Mouse (Mus musculus) heart, embryonic 15.5 days (tissue): Measurements from ENCODE around the gene Ppard. TPM values are rescaled to one million over a fixed set of nuclear protein-coding genes. Genes with fewer than 3 reads are reported as not detected.

Experiments used
- ATAC-seq: fragments of 200-750 bp; cut with Nextera tagmentation; replicated peaks from 2 replicates; pipeline ENCODE4 v1.8.0; 2017; ENCODE audit warnings: low read depth, moderate TSS enrichment; ENCODE audit not compliant: insufficient number of reproducible peaks, insufficient read depth, low FRiP score
- H3K27ac ChIP-seq: fragments of 300-500 bp; sonication (generic); 2 replicates; pipeline ENCODE4 v1.5.1; 2015; ENCODE audit warnings: mild to moderate bottlenecking, inconsistent platforms
- H3K27me3 ChIP-seq: fragments of 300-500 bp; sonication (generic); 2 replicates; pipeline ENCODE4 v1.6.1; 2015; ENCODE audit warnings: inconsistent platforms
- H3K36me3 ChIP-seq: fragments of 300-500 bp; sonication (generic); 2 replicates; pipeline ENCODE4 v1.6.1; 2015; ENCODE audit warnings: mild to moderate bottlenecking, inconsistent platforms
- H3K4me1 ChIP-seq: fragments of 300-500 bp; sonication (generic); replicated peaks from 2 replicates; pipeline ENCODE4 v1.6.1; 2015; ENCODE audit warnings: inconsistent platforms
- H3K4me2 ChIP-seq: fragments of 300-500 bp; sonication (generic); 2 replicates; pipeline ENCODE4 v1.6.1; 2015; ENCODE audit warnings: inconsistent platforms, mild to moderate bottlenecking, moderate library complexity
- H3K4me3 ChIP-seq: fragments of 300-500 bp; sonication (generic); 2 replicates; pipeline ENCODE4 v1.5.1; 2015; ENCODE audit warnings: mild to moderate bottlenecking, inconsistent platforms
- H3K9ac ChIP-seq: fragments of 300-500 bp; sonication (generic); 2 replicates; pipeline ENCODE4 v1.6.1; 2015; ENCODE audit warnings: mild to moderate bottlenecking, inconsistent platforms
- H3K9me3 ChIP-seq: fragments of 300-500 bp; sonication (generic); replicated peaks from 2 replicates; pipeline ENCODE4 v1.6.1; 2016; ENCODE audit warnings: inconsistent platforms
- WGBS: fragments of 180-500 bp; shearing (Covaris S2); methylation state at CpG from one replicate; pipeline ENCODE4 v1.1.7; 2015; ENCODE audit warnings: mixed read lengths; 5-methylcytosine and 5-hydroxymethylcytosine counted together
- polyA plus RNA-seq: library from polyadenylated mRNA; unstranded; fragments of >200 nt; fragmentation: Nextera tagmentation; extraction: Ambion mirVana; gene quantifications from 2 replicates; pipeline ENCODE4 v1.2.1, GENCODE M21; 2015

The Ppard gene
- polyA plus RNA-seq, 1 experiment from 2014 or later = 1.1 TPM

DNA sequence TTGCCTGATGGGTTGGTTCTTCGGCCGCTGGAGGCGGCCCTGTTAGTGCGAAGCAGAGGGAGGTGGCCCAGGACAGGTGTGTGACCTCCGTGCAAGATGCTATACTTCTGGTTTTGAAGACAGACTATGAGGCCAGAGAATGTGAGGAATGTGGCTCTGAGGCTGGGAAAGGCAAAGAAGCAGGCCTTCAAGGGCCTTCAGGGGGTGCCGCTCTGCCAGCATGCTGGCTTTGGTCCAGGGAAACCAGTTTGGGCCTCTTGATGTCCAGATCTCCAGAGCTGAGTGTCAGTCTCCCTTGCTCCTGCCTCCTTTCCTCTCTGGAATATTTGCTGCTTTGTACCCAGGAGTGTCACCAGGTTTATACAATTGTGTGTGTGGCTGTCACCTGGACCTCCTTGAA is 9.8 kb downstream of the Ppard start:
- Histone ChIP-seq H3K4me2 (no peak overlapping the region), H3K36me3 (peaks cover 4% of the 10 kb centered on the region; the same call in 1 of the 2 replicates), H3K9me3 (no peaks in the 10 kb centered on the region), H3K27me3 (no peaks in the 10 kb centered on the region), H3K9ac (no peak overlapping the region), H3K4me1 (peaks cover 33% of the 10 kb centered on the region), H3K4me3 (no peak overlapping the region), H3K27ac (no peak overlapping the region)
- ATAC-seq = no peak
- 73% methylated on average over 6 of the region's 6 CpGs for WGBS

GRCm38 (mm10) chr17:28244214-28244613 is 11.7 kb downstream of the Ppard start:
- no peak for ATAC-seq

DNA sequence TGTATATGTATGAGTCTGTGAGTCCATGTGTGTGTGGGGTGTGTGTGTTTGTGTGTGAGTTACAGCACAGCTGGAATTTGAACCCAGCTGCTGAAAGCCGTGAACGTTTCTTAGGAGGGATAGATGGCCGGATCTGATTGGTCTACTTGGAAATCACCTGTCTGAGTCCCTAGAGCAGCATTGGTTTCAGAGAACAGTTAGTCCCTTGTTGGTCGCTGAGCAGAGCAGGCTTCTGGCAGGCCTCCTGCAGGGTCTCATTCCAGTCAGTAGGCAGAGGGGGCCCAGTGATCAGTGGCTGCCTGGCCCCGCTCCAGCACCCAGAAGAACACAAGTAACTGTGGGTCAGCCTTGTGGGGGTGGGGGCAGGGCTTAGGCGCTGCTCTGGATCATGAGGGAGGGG is 12.2 kb downstream of the Ppard start:
- 0 out of 2 replicates have a peak overlapping the region, but pooled peaks have one; percentile 14 for H3K9ac ChIP-seq
- no peak; the same call in 1 of the 2 replicates for ATAC-seq

More at GRCm38 (mm10) chr17:28244214-28244613, 11.7 kb downstream of the Ppard start:
- 0 out of 2 replicates have a peak overlapping the region, but pooled peaks have one; percentile 5 for H3K27ac ChIP-seq
- H3K9ac ChIP-seq = no peak overlapping the region
- WGBS = 73% methylated on average over 6 of the region's 6 CpGs
- H3K27me3 ChIP-seq = no peaks in the 10 kb centered on the region
- H3K9me3 ChIP-seq = no peaks in the 10 kb centered on the region
- H3K4me2 ChIP-seq = no peak overlapping the region
- peaks cover 47% of the 10 kb centered on the region for H3K4me1 ChIP-seq
- no peak overlapping the region for H3K4me3 ChIP-seq
- peaks cover 3% of the 10 kb centered on the region; the same call in 1 of the 2 replicates for H3K36me3 ChIP-seq

GRCm38 (mm10) chr17:28246640-28247039 is 14.1 kb downstream of the Ppard start:
- no peaks in the 10 kb centered on the region for H3K36me3 ChIP-seq
- H3K27ac ChIP-seq = no peak overlapping the region
- no peak overlapping the region for H3K4me2 ChIP-seq
- 68% methylated on average over 11 of the region's 11 CpGs for WGBS
- H3K27me3 ChIP-seq = no peaks in the 10 kb centered on the region
- peaks cover 52% of the 10 kb centered on the region for H3K4me1 ChIP-seq
- H3K9ac ChIP-seq = no peak overlapping the region
- ATAC-seq = no peak
- no peak overlapping the region for H3K4me3 ChIP-seq
- no peaks in the 10 kb centered on the region for H3K9me3 ChIP-seq

More for the DNA sequence above, 12.2 kb downstream of the Ppard start:
- Histone ChIP-seq H3K27ac (peak overlapping the region; percentile 5), H3K9me3 (no peaks in the 10 kb centered on the region), H3K27me3 (no peaks in the 10 kb centered on the region), H3K4me3 (no peak overlapping the region), H3K4me1 (peaks cover 47% of the 10 kb centered on the region), H3K36me3 (no peaks in the 10 kb centered on the region), H3K4me2 (no peak overlapping the region)
- 35% methylated on average over 6 of the region's 6 CpGs for WGBS

GRCm38 (mm10) chr17:28247613-28248012 is 15.1 kb downstream of the Ppard start:
- ATAC-seq = 0 out of 2 replicates have a peak, but pooled peaks have one; percentile 29
- H3K27ac ChIP-seq = peak overlapping the region; percentile 37; the same call in 1 of the 2 replicates
- H3K36me3 ChIP-seq = no peaks in the 10 kb centered on the region
- H3K4me1 ChIP-seq = peaks cover 54% of the 10 kb centered on the region
- no peaks in the 10 kb centered on the region for H3K9me3 ChIP-seq
- 40% methylated on average over 6 of the region's 6 CpGs for WGBS
- no peak overlapping the region for H3K4me2 ChIP-seq
- no peak overlapping the region; the same call in 1 of the 2 replicates for H3K9ac ChIP-seq
- H3K27me3 ChIP-seq = no peaks in the 10 kb centered on the region
- no peak overlapping the region for H3K4me3 ChIP-seq

- no peaks in the 10 kb centered on the region for H3K9me3 ChIP-seq
- no peak overlapping the region for H3K27ac ChIP-seq
- no peak overlapping the region for H3K4me2 ChIP-seq
- 67% methylated on average over 12 of the region's 12 CpGs for WGBS
- ATAC-seq = no peak
- no peak overlapping the region for H3K4me3 ChIP-seq
- H3K9ac ChIP-seq = no peak overlapping the region
- no peaks in the 10 kb centered on the region for H3K36me3 ChIP-seq
- H3K4me1 ChIP-seq = peaks cover 56% of the 10 kb centered on the region
- H3K27me3 ChIP-seq = no peaks in the 10 kb centered on the region
Observed at GRCm38 (mm10) chr17:28249062-28249461, 16.6 kb downstream of the Ppard start.

- ATAC-seq = no peak
- Histone ChIP-seq H3K27me3 (no peaks in the 10 kb centered on the region), H3K4me2 (no peak overlapping the region), H3K4me3 (no peak overlapping the region), H3K36me3 (no peaks in the 10 kb centered on the region), H3K9me3 (no peaks in the 10 kb centered on the region), H3K27ac (peak overlapping the region; percentile 45), H3K4me1 (peaks cover 56% of the 10 kb centered on the region), H3K9ac (no peak overlapping the region)
- 79% methylated on average over 12 of the region's 12 CpGs for WGBS
Observed at GRCm38 (mm10) chr17:28251579-28252280, 19.2 kb downstream of the Ppard start.

DNA sequence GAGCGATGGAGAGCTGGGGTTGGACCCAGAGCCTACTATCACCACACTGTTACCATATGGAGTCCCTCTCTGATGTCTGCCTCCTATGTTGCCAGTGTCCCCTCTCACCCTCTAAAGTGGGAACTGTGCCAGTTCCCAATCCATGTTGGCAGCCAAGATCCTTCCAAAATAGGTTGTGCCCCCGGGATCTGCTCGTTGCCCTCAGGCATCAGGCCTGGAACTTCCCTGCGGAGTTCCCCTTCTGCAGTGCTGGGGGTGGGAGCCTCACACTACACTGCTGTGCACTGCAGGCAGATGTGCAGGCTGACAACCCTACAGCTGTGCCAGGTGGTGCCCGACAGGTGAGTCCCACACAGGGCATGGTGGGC is 19.8 kb downstream of the Ppard start:
- Histone ChIP-seq H3K27ac (0 out of 2 replicates have a peak overlapping the region, but pooled peaks have one; percentile 13), H3K36me3 (no peaks in the 10 kb centered on the region), H3K9me3 (no peaks in the 10 kb centered on the region), H3K4me1 (peaks cover 57% of the 10 kb centered on the region), H3K27me3 (no peaks in the 10 kb centered on the region), H3K9ac (no peak overlapping the region), H3K4me3 (no peak overlapping the region), H3K4me2 (no peak overlapping the region)
- no peak for ATAC-seq
- 56% methylated on average over 5 of the region's 5 CpGs for WGBS

GRCm38 (mm10) chr17:28253216-28253615 is 20.7 kb downstream of the Ppard start:
- Histone ChIP-seq H3K4me2 (no peak overlapping the region), H3K27me3 (no peaks in the 10 kb centered on the region), H3K4me1 (peaks cover 55% of the 10 kb centered on the region), H3K9me3 (no peaks in the 10 kb centered on the region), H3K27ac (no peak overlapping the region), H3K4me3 (no peak overlapping the region), H3K36me3 (no peaks in the 10 kb centered on the region), H3K9ac (no peak overlapping the region)
- ATAC-seq = no peak
- 75% methylated on average over 7 of the region's 7 CpGs for WGBS

DNA sequence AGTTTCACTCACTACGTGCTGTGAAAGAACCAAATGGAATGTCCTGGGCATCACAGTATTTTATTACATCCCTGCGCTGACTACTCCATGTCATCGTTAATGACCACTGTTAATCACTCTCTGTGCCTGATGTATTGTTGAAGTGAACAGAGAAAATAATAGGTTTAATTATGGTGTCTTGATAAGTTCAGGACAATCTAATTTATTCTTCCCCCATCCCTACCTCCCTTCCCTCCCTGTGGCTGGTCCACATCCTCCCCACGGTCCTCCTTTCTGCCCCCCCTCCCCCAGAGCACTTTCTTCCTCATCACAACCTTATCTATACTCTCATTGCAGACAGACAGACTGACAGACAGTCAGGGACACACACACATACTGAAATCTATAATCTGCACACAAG is 22.3 kb downstream of the Ppard start:
- Histone ChIP-seq H3K4me1 (peaks cover 51% of the 10 kb centered on the region), H3K36me3 (no peaks in the 10 kb centered on the region), H3K4me3 (no peak overlapping the region), H3K27me3 (no peaks in the 10 kb centered on the region), H3K27ac (no peak overlapping the region), H3K9ac (no peak overlapping the region), H3K9me3 (no peaks in the 10 kb centered on the region), H3K4me2 (no peak overlapping the region)
- ATAC-seq = no peak
- 58% methylated on average over 4 of the region's 4 CpGs for WGBS

DNA sequence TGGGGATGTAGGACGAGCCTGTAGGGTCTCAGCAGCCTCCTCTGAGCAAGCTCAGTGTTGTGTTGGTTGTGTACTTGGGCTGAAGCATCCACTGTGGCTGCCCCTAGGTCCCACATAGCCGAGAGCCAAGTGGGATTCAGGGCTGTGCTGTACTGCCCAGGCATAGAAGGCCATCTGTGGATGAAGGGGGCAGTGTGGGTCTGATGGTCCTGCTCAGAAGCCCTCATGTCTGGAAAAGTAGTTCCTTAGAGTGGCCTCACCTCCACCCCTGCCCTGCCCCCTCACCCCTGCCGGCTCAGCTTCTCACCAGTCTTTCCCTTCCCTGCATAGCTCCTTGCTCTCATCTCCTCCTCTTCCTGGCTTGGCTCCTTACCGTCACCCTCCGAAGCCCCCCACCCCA is 23.2 kb downstream of the Ppard start:
- H3K27ac ChIP-seq = peak overlapping the region; percentile 85
- H3K9ac ChIP-seq = no peak overlapping the region
- H3K27me3 ChIP-seq = no peaks in the 10 kb centered on the region
- WGBS = 27% methylated on average over 5 of the region's 5 CpGs
- H3K36me3 ChIP-seq = no peaks in the 10 kb centered on the region
- no peaks in the 10 kb centered on the region for H3K9me3 ChIP-seq
- no peak for ATAC-seq
- peaks cover 51% of the 10 kb centered on the region for H3K4me1 ChIP-seq
- H3K4me2 ChIP-seq = no peak overlapping the region
- H3K4me3 ChIP-seq = no peak overlapping the region
